Mouse (Mus musculus): ENCODE measurements around the gene Mknk2. TPM values are rescaled to one million over a fixed set of nuclear protein-coding genes. Genes with fewer than 3 reads are reported as not detected.

Mknk2 gene
- polyA plus RNA-seq, 1 experiment = 163 TPM

GRCm38 (mm10) chr10:80664197-80665015 is 13.5 kb downstream of the Mknk2 start:
- peaks cover 12% of the 10 kb centered on the region for H3K36me3 ChIP-seq (ENCODE audit: control insufficient read depth, insufficient read depth, low read length)
- peaks cover 52% of the 10 kb centered on the region for H3K4me1 ChIP-seq (ENCODE audit: control insufficient read depth, insufficient read depth, low read length)
- DNase-seq = peak; percentile 98
- WGBS = 2% methylated on average over 16 of the region's 16 CpGs
- peak overlapping the region; percentile 3; the same call in 1 of the 2 replicates for H3K4me3 ChIP-seq (ENCODE audit: insufficient read depth, low read depth, low read length)
- peak overlapping the region; percentile 97 for H3K27ac ChIP-seq (ENCODE audit: insufficient read depth, low read depth, low read length)
- TF ChIP-seq CTCF (conservative IDR thresholded peaks at IDR 0.05; ENCODE audit: insufficient read depth, insufficient read length, low read depth, low read length) (no peak), POLR2A (IDR thresholded peaks at IDR 0.05; ENCODE audit: low read depth, low read length) (no peak)
- H3K27me3 ChIP-seq (replicated peaks; ENCODE audit: control insufficient read depth, insufficient read depth, low read length) = no peaks in the 10 kb centered on the region

DNA sequence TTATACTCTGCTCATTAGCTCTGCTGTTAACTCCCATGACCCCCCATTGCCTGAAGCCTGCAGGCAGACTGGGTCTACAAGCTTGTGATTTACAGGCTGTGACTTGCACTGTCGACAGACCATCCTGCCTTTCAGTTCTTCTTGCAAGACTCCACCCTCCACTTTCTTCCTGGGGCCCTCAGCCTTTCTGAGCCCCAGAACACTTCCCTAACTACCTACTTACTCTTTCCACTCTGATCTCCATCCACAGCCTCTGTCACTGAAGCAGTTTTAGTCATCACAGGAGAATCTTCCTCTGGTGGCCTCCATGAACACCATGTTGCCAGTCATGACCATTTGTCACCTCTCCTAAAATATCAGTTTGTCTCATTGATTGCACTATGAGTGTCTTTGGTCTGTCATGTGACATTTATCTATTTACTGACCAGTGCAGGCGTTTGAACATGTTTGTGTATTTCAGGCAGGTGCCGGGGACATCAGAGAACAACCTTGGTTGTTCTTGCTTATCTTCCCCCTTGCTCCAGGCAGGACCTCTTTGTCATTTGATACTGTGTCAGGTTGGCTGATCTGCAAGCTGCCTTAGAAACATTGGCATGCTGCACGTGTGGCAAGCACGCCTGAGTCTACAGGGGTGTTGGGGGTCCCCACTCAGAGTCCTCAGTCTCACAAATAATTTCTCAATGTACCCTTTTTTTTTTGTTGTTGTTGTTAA is 14.3 kb downstream of the Mknk2 start:
- H3K27me3 ChIP-seq (replicated peaks; ENCODE audit: control insufficient read depth, insufficient read depth, low read length) = no peaks in the 10 kb centered on the region
- WGBS = 42% methylated on average over 5 of the region's 5 CpGs
- TF ChIP-seq CTCF (conservative IDR thresholded peaks at IDR 0.05; ENCODE audit: insufficient read depth, insufficient read length, low read depth, low read length) = no peak
- no peak for TF ChIP-seq POLR2A (IDR thresholded peaks at IDR 0.05; ENCODE audit: low read depth, low read length)
- DNase-seq = no peak
- no peak overlapping the region for H3K4me3 ChIP-seq (ENCODE audit: insufficient read depth, low read depth, low read length)
- peaks cover 9% of the 10 kb centered on the region for H3K36me3 ChIP-seq (ENCODE audit: control insufficient read depth, insufficient read depth, low read length)
- peaks cover 53% of the 10 kb centered on the region for H3K4me1 ChIP-seq (ENCODE audit: control insufficient read depth, insufficient read depth, low read length)
- peak overlapping the region; percentile 97 for H3K27ac ChIP-seq (ENCODE audit: insufficient read depth, low read depth, low read length)

GRCm38 (mm10) chr10:80661149-80661548 is 16.8 kb downstream of the Mknk2 start:
- Histone ChIP-seq H3K36me3 (ENCODE audit: control insufficient read depth, insufficient read depth, low read length) (no peaks in the 10 kb centered on the region), H3K4me3 (ENCODE audit: insufficient read depth, low read depth, low read length) (no peak overlapping the region), H3K4me1 (ENCODE audit: control insufficient read depth, insufficient read depth, low read length) (peaks cover 49% of the 10 kb centered on the region), H3K27ac (ENCODE audit: insufficient read depth, low read depth, low read length) (peak overlapping the region; percentile 58; the same call in 1 of the 2 replicates), H3K27me3 (replicated peaks; ENCODE audit: control insufficient read depth, insufficient read depth, low read length) (no peaks in the 10 kb centered on the region)
- DNase-seq = peak; percentile 76
- WGBS = 17% methylated on average over 5 of the region's 5 CpGs
- peak; percentile 73 for TF ChIP-seq CTCF (conservative IDR thresholded peaks at IDR 0.05; ENCODE audit: insufficient read depth, insufficient read length, low read depth, low read length)
- no peak for TF ChIP-seq POLR2A (IDR thresholded peaks at IDR 0.05; ENCODE audit: low read depth, low read length)

- 5% methylated on average over 10 of the region's 10 CpGs for WGBS
- Histone ChIP-seq H3K27me3 (replicated peaks; ENCODE audit: control insufficient read depth, insufficient read depth, low read length) (no peaks in the 10 kb centered on the region), H3K4me3 (ENCODE audit: insufficient read depth, low read depth, low read length) (no peak overlapping the region), H3K4me1 (ENCODE audit: control insufficient read depth, insufficient read depth, low read length) (peaks cover 47% of the 10 kb centered on the region), H3K36me3 (ENCODE audit: control insufficient read depth, insufficient read depth, low read length) (no peaks in the 10 kb centered on the region), H3K27ac (ENCODE audit: insufficient read depth, low read depth, low read length) (peak overlapping the region; percentile 72)
- TF ChIP-seq CTCF (conservative IDR thresholded peaks at IDR 0.05; ENCODE audit: insufficient read depth, insufficient read length, low read depth, low read length) = peak; percentile 72
- no peak for TF ChIP-seq POLR2A (IDR thresholded peaks at IDR 0.05; ENCODE audit: low read depth, low read length)
- peak; percentile 83 for DNase-seq
These were observed 18.7 kb downstream of the Mknk2 start for GRCm38 (mm10) chr10:80659213-80659612.

DNA sequence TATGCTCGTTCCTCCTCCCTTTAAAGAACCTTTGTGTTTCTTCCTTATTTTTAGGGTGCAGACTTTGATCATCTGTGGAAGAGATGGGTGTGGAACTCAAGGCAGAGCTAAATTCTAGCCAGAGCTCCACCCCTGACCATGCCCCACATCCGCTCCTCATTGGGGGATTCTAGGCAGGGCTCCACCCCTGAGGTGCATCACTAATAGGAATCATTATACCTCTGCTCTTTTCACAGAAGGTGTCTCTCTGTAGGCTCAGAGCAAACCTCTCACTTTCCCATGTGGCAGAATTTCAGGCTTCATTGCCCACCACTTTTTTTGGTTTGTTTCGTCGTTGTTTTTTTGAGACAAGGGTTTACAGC is 19.1 kb downstream of the Mknk2 start:
- 29% methylated on average over 4 of the region's 4 CpGs for WGBS
- peaks cover 45% of the 10 kb centered on the region for H3K4me1 ChIP-seq (ENCODE audit: control insufficient read depth, insufficient read depth, low read length)
- peak overlapping the region; percentile 72 for H3K27ac ChIP-seq (ENCODE audit: insufficient read depth, low read depth, low read length)
- no peaks in the 10 kb centered on the region for H3K36me3 ChIP-seq (ENCODE audit: control insufficient read depth, insufficient read depth, low read length)
- peak; percentile 63 for DNase-seq
- no peak for TF ChIP-seq CTCF (conservative IDR thresholded peaks at IDR 0.05; ENCODE audit: insufficient read depth, insufficient read length, low read depth, low read length)
- no peak for TF ChIP-seq POLR2A (IDR thresholded peaks at IDR 0.05; ENCODE audit: low read depth, low read length)
- no peaks in the 10 kb centered on the region for H3K27me3 ChIP-seq (replicated peaks; ENCODE audit: control insufficient read depth, insufficient read depth, low read length)
- no peak overlapping the region for H3K4me3 ChIP-seq (ENCODE audit: insufficient read depth, low read depth, low read length)

GRCm38 (mm10) chr10:80658194-80658840 is 19.6 kb downstream of the Mknk2 start:
- Histone ChIP-seq H3K27me3 (replicated peaks; ENCODE audit: control insufficient read depth, insufficient read depth, low read length) (no peaks in the 10 kb centered on the region), H3K4me1 (ENCODE audit: control insufficient read depth, insufficient read depth, low read length) (peaks cover 41% of the 10 kb centered on the region), H3K27ac (ENCODE audit: insufficient read depth, low read depth, low read length) (no peak overlapping the region), H3K4me3 (ENCODE audit: insufficient read depth, low read depth, low read length) (no peak overlapping the region), H3K36me3 (ENCODE audit: control insufficient read depth, insufficient read depth, low read length) (no peaks in the 10 kb centered on the region)
- no peak for TF ChIP-seq POLR2A (IDR thresholded peaks at IDR 0.05; ENCODE audit: low read depth, low read length)
- no peak for TF ChIP-seq CTCF (conservative IDR thresholded peaks at IDR 0.05; ENCODE audit: insufficient read depth, insufficient read length, low read depth, low read length)
- 72% methylated on average over 14 of the region's 14 CpGs for WGBS
- DNase-seq = no peak

Measured in kidney, adult 2 months (tissue).